Mouse (Mus musculus) lung, postnatal 0 days (tissue): ENCODE measurements around the gene Agtpbp1.

Experiments
- CTCF ChIP-seq: IDR thresholded peaks from 2 replicates; pipeline ENCODE4 v1.5.1; 2016; ENCODE audit warnings: antibody characterized with exemption, mild to moderate bottlenecking
- EP300 ChIP-seq: IDR thresholded peaks from 2 replicates; pipeline ENCODE4 v1.6.1; 2016; ENCODE audit warnings: antibody characterized with exemption, mild to moderate bottlenecking, control low read depth

GRCm38 (mm10) chr13:59530491-59530890, 54.5 kb downstream of the Agtpbp1 start:
- no peak for TF ChIP-seq EP300
- no peak for TF ChIP-seq CTCF
